Mouse (Mus musculus) ovary, postnatal 10 days (tissue): Measurements from ENCODE around the gene B4galt1.

Experiments
- DNase-seq: peaks from one replicate; pipeline ENCODE4 v3.0.0; 2022; ENCODE audit warnings: low spot score

Gene B4galt1

GRCm38 (mm10) chr4:40840448-40840847 is 13.4 kb downstream of the B4galt1 start:
- no peak for DNase-seq

GRCm38 (mm10) chr4:40839251-40839650 is 14.6 kb downstream of the B4galt1 start:
- DNase-seq: no peak

GRCm38 (mm10) chr4:40837451-40838285 is 16.1 kb downstream of the B4galt1 start:
- DNase-seq: no peak

- DNase-seq: no peak
These were observed 16.8 kb downstream of the B4galt1 start for GRCm38 (mm10) chr4:40837008-40837407.

GRCm38 (mm10) chr4:40834872-40835271 is 18.9 kb downstream of the B4galt1 start:
- DNase-seq: no peak

GRCm38 (mm10) chr4:40834232-40834786 is 19.5 kb downstream of the B4galt1 start:
- DNase-seq: no peak

GRCm38 (mm10) chr4:40833381-40834231 is 20.2 kb downstream of the B4galt1 start:
- DNase-seq: no peak

GRCm38 (mm10) chr4:40830530-40830929 is 23.3 kb downstream of the B4galt1 start:
- no peak for DNase-seq

GRCm38 (mm10) chr4:40829654-40830400 is 24.0 kb downstream of the B4galt1 start:
- no peak for DNase-seq

- DNase-seq: no peak
These were observed 24.9 kb downstream of the B4galt1 start for GRCm38 (mm10) chr4:40828910-40829309.

- no peak for DNase-seq
These were observed 25.9 kb downstream of the B4galt1 start for GRCm38 (mm10) chr4:40827926-40828325.

- no peak for DNase-seq
These were observed 27.0 kb downstream of the B4galt1 start for GRCm38 (mm10) chr4:40826810-40827209.

GRCm38 (mm10) chr4:40825981-40826380 is 27.8 kb downstream of the B4galt1 start:
- no peak for DNase-seq

GRCm38 (mm10) chr4:40825146-40825545 is 28.7 kb downstream of the B4galt1 start:
- DNase-seq: no peak

- DNase-seq: no peak
These were observed 29.3 kb downstream of the B4galt1 start for GRCm38 (mm10) chr4:40824505-40824904.

- no peak for DNase-seq
These were observed 30.1 kb downstream of the B4galt1 start for GRCm38 (mm10) chr4:40823664-40824063.

GRCm38 (mm10) chr4:40823151-40823550 is 30.7 kb downstream of the B4galt1 start:
- DNase-seq: no peak

GRCm38 (mm10) chr4:40821303-40822023 is 32.3 kb downstream of the B4galt1 start:
- DNase-seq: no peak

GRCm38 (mm10) chr4:40820903-40821302 is 32.9 kb downstream of the B4galt1 start:
- no peak for DNase-seq

- DNase-seq: no peak
These were observed 33.8 kb downstream of the B4galt1 start for GRCm38 (mm10) chr4:40820024-40820423.

GRCm38 (mm10) chr4:40819151-40819550 is 34.7 kb downstream of the B4galt1 start:
- DNase-seq: no peak
